Comparison of ENCODE assay signal across 8 mouse cellular contexts in the genomic region with DNA sequence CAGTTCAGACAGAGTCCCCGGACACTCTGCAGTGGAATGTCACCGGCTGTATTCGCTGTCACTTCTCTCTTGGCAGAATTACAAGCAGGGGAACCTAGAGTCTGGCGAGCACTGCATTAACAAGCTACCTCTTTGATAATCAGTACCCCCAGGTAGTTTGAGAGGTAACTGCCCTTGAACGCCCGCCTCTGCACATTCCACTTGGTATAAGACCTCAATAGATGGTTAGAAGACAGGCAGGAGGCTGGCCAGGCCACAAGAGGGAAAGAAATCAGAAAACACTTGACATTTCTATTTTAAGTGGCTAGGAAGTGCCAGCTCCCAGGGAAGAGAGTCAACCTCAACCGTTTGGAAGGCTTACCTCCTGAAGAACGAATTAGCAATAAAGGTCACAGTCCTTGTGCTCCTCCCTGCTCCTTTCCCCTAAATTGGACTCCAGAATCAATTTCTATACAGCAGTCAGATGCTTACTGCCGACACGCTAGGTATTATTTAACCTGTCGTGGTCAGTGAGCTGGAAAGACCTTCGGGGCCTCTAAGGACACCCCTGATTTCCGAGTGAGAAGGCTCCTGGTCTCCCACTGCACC. TPM values are rescaled to one million over a fixed set of nuclear protein-coding genes. Genes with fewer than 3 reads are reported as not detected.
DNase-seq lines count a peak whose midpoint lies in the region; ATAC-seq and TF ChIP-seq lines count a peak whose summit lies in the region.

No protein-coding gene starts in this region.

- H3K4me2 ChIP-seq in hindbrain, embryonic 14.5 days (replicated peaks): peak overlapping the region; percentile 85
- H3K4me2 ChIP-seq in liver, embryonic 12.5 days: peak overlapping the region; percentile 81
- H3K4me2 ChIP-seq in neural tube, embryonic 13.5 days: peak overlapping the region; percentile 71

- no peak for TF ChIP-seq CTCF in cerebellum, adult 2 months (IDR thresholded peaks at IDR 0.05; ENCODE audit: borderline replicate concordance, insufficient read depth, low read depth, low read length)

- H3K36me3 ChIP-seq in hindbrain, embryonic 14.5 days (replicated peaks; ENCODE audit: control insufficient read depth, insufficient read depth): no peaks in the 10 kb centered on the region
- H3K36me3 ChIP-seq in liver, embryonic 12.5 days: no peaks in the 10 kb centered on the region
- H3K36me3 ChIP-seq in neural tube, embryonic 13.5 days: no peaks in the 10 kb centered on the region

- peak overlapping the region; percentile 85 for H3K4me3 ChIP-seq in cerebellum, adult 2 months (replicated peaks; ENCODE audit: insufficient read depth, low read depth, low read length)
- H3K4me3 ChIP-seq in hindbrain, embryonic 14.5 days (replicated peaks; ENCODE audit: low read length): peak overlapping the region; percentile 64
- H3K4me3 ChIP-seq in liver, embryonic 12.5 days: peak overlapping the region; percentile 86
- peak overlapping the region; percentile 80 for H3K4me3 ChIP-seq in neural tube, embryonic 13.5 days

- H3K27ac ChIP-seq in cerebellum, adult 2 months (ENCODE audit: insufficient read depth, low read length): peak overlapping the region; percentile 86
- H3K27ac ChIP-seq in hindbrain, embryonic 14.5 days: peak overlapping the region; percentile 92
- peak overlapping the region; percentile 88 for H3K27ac ChIP-seq in liver, embryonic 12.5 days
- peak overlapping the region; percentile 95 for H3K27ac ChIP-seq in neural tube, embryonic 13.5 days (replicated peaks)

- 17% methylated on average over 13 of the region's 13 CpGs for WGBS in cerebellum, adult 2 months
- WGBS in hindbrain, embryonic 14.5 days: 39% methylated on average over 13 of the region's 13 CpGs
- 44% methylated on average over 13 of the region's 13 CpGs for WGBS in liver, embryonic 12.5 days (ENCODE audit: insufficient replicate concordance)
- 34% methylated on average over 13 of the region's 13 CpGs for WGBS in neural tube, embryonic 13.5 days

- H3K9ac ChIP-seq in hindbrain, embryonic 14.5 days: peak overlapping the region; percentile 92
- peak overlapping the region; percentile 96 for H3K9ac ChIP-seq in liver, embryonic 12.5 days
- H3K9ac ChIP-seq in neural tube, embryonic 13.5 days: peak overlapping the region; percentile 93

- DNase-seq in cerebellum, adult 2 months: peak; percentile 46 to 49
- DNase-seq in cerebellum, adult 11 months: no peak
- DNase-seq in hindbrain, embryonic 14.5 days (ENCODE audit: low spot score): no peak
- no peak for DNase-seq in right cerebral cortex, postnatal 14 days

- no peak for TF ChIP-seq POLR2A in cerebellum, adult 2 months (IDR thresholded peaks at IDR 0.05; ENCODE audit: borderline replicate concordance, insufficient read depth, low read length)

- peak; percentile 7; the same call in 1 of the 2 replicates for ATAC-seq in erythroblast, adult 5-6 weeks (replicated peaks; ENCODE audit: low FRiP score, poor library complexity, severe bottlenecking)
- no peak for ATAC-seq in hindbrain, embryonic 14.5 days (ENCODE audit: low FRiP score)
- ATAC-seq in liver, embryonic 12.5 days: no peak
- no peak for ATAC-seq in neural tube, embryonic 13.5 days (ENCODE audit: low read depth)
- no peak for ATAC-seq in inflammation-experienced regulatory T-cells, adult 6 months

- no peaks in the 10 kb centered on the region for H3K27me3 ChIP-seq in cerebellum, adult 2 months (ENCODE audit: control insufficient read depth, insufficient read depth, low read length)
- H3K27me3 ChIP-seq in hindbrain, embryonic 14.5 days (ENCODE audit: control insufficient read depth, insufficient read depth, low read length): no peaks in the 10 kb centered on the region
- no peaks in the 10 kb centered on the region for H3K27me3 ChIP-seq in liver, embryonic 12.5 days (replicated peaks)
- no peaks in the 10 kb centered on the region for H3K27me3 ChIP-seq in neural tube, embryonic 13.5 days

- H3K9me3 ChIP-seq in hindbrain, embryonic 14.5 days (ENCODE audit: control insufficient read depth, low read length): no peaks in the 10 kb centered on the region
- H3K9me3 ChIP-seq in liver, embryonic 12.5 days (replicated peaks): no peaks in the 10 kb centered on the region
- no peaks in the 10 kb centered on the region for H3K9me3 ChIP-seq in neural tube, embryonic 13.5 days

- H3K4me1 ChIP-seq in cerebellum, adult 2 months (ENCODE audit: control insufficient read depth, insufficient read depth, low read length): peaks cover 3% of the 10 kb centered on the region; the same call in 1 of the 2 replicates
- H3K4me1 ChIP-seq in hindbrain, embryonic 14.5 days (replicated peaks; ENCODE audit: control insufficient read depth, insufficient read depth, low read length): peaks cover 27% of the 10 kb centered on the region
- peaks cover 62% of the 10 kb centered on the region for H3K4me1 ChIP-seq in liver, embryonic 12.5 days
- peaks cover 38% of the 10 kb centered on the region for H3K4me1 ChIP-seq in neural tube, embryonic 13.5 days (replicated peaks)

RNA-seq across cellular contexts. Expression of gene Tmem94, which starts 1.2 kb away (rescaled TPM):
- 54.2 and 57.4 TPM in 2 replicates for polyA plus RNA-seq in cerebellum, adult 2 months (2012; rRNA removed)
- total RNA-seq in erythroblast, adult 5-6 weeks (2015; ENCODE audit: low replicate concordance): 5.6 and 8.5 TPM in 2 replicates
- 8.7 and 13.5 TPM in 2 replicates for total RNA-seq in erythroblast, adult 5-6 weeks (2017; ENCODE audit: low replicate concordance)
- polyA plus RNA-seq in hindbrain, embryonic 14.5 days (2014; fragmentation: Nextera tagmentation; extraction: Ambion mirVana): 17.3 and 20.8 TPM in 2 replicates
- polyA plus RNA-seq in liver, embryonic 12.5 days (2016; fragmentation: Nextera tagmentation; extraction: Ambion mirVana): 16.9 and 17.0 TPM in 2 replicates
- polyA plus RNA-seq in neural tube, embryonic 13.5 days (2015; fragmentation: Nextera tagmentation; extraction: Ambion mirVana): 25.4 and 25.8 TPM in 2 replicates
- polyA plus RNA-seq in inflammation-experienced regulatory T-cells, adult 6 months (2017; shearing (Covaris generic)): 10 to 100 TPM; 10.6 to 12.7 (median 11.5) TPM

RNA-seq across cellular contexts. Expression of gene Caskin2, which starts 47.0 kb away (rescaled TPM):
- polyA plus RNA-seq in cerebellum, adult 2 months (2012; rRNA removed): 16.5 and 17.1 TPM in 2 replicates
- 4.0 and 4.8 TPM in 2 replicates for total RNA-seq in erythroblast, adult 5-6 weeks (2015; ENCODE audit: low replicate concordance)
- 2.0 and 3.1 TPM in 2 replicates for total RNA-seq in erythroblast, adult 5-6 weeks (2017; ENCODE audit: low replicate concordance)
- polyA plus RNA-seq in hindbrain, embryonic 14.5 days (2014; fragmentation: Nextera tagmentation; extraction: Ambion mirVana): 10.7 and 11.0 TPM in 2 replicates
- polyA plus RNA-seq in liver, embryonic 12.5 days (2016; fragmentation: Nextera tagmentation; extraction: Ambion mirVana): 8.3 and 9.2 TPM in 2 replicates
- 13.8 and 15.2 TPM in 2 replicates for polyA plus RNA-seq in neural tube, embryonic 13.5 days (2015; fragmentation: Nextera tagmentation; extraction: Ambion mirVana)
- polyA plus RNA-seq in inflammation-experienced regulatory T-cells, adult 6 months (2017; shearing (Covaris generic)): 1 to 10 TPM in 1 of 3 experiments, under 1 TPM in 2; 0.58 to 1.2 (median 0.87) TPM

RNA-seq across cellular contexts. Expression of gene Tsen54, which starts 48.1 kb away (rescaled TPM):
- polyA plus RNA-seq in cerebellum, adult 2 months (2012; rRNA removed): 21.1 and 25.0 TPM in 2 replicates
- total RNA-seq in erythroblast, adult 5-6 weeks (2015; ENCODE audit: low replicate concordance): 1.7 and 5.6 TPM in 2 replicates
- 1.4 and 2.2 TPM in 2 replicates for total RNA-seq in erythroblast, adult 5-6 weeks (2017; ENCODE audit: low replicate concordance)
- 17.8 and 19.9 TPM in 2 replicates for polyA plus RNA-seq in hindbrain, embryonic 14.5 days (2014; fragmentation: Nextera tagmentation; extraction: Ambion mirVana)
- 23.5 and 25.6 TPM in 2 replicates for polyA plus RNA-seq in liver, embryonic 12.5 days (2016; fragmentation: Nextera tagmentation; extraction: Ambion mirVana)
- polyA plus RNA-seq in neural tube, embryonic 13.5 days (2015; fragmentation: Nextera tagmentation; extraction: Ambion mirVana): 22.7 and 23.4 TPM in 2 replicates
- 10 to 100 TPM in 2 of 3 experiments, 1 to 10 TPM in 1; 9.8 to 13.2 (median 10.8) TPM for polyA plus RNA-seq in inflammation-experienced regulatory T-cells, adult 6 months (2017; shearing (Covaris generic))

RNA-seq across cellular contexts. Expression of gene Llgl2, which starts 57.4 kb away (rescaled TPM):
- polyA plus RNA-seq in cerebellum, adult 2 months (2012; rRNA removed): 1.8 and 2.5 TPM in 2 replicates
- 3.3 and 5.4 TPM in 2 replicates for total RNA-seq in erythroblast, adult 5-6 weeks (2015; ENCODE audit: low replicate concordance)
- total RNA-seq in erythroblast, adult 5-6 weeks (2017; ENCODE audit: low replicate concordance): 0.34 TPM in 1 of 2 replicates, not detected in the other
- polyA plus RNA-seq in hindbrain, embryonic 14.5 days (2014; fragmentation: Nextera tagmentation; extraction: Ambion mirVana): 1.3 and 2.4 TPM in 2 replicates
- 13.4 and 14.3 TPM in 2 replicates for polyA plus RNA-seq in liver, embryonic 12.5 days (2016; fragmentation: Nextera tagmentation; extraction: Ambion mirVana)
- 1.4 and 1.8 TPM in 2 replicates for polyA plus RNA-seq in neural tube, embryonic 13.5 days (2015; fragmentation: Nextera tagmentation; extraction: Ambion mirVana)
- polyA plus RNA-seq in inflammation-experienced regulatory T-cells, adult 6 months (2017; shearing (Covaris generic)): 1 to 10 TPM; 7.0 to 9.7 (median 9.6) TPM

RNA-seq across cellular contexts. Expression of gene Grb2, which starts 58.1 kb away (rescaled TPM):
- polyA plus RNA-seq in cerebellum, adult 2 months (2012; rRNA removed): 132 and 149 TPM in 2 replicates
- 27.4 and 34.4 TPM in 2 replicates for total RNA-seq in erythroblast, adult 5-6 weeks (2015; ENCODE audit: low replicate concordance)
- total RNA-seq in erythroblast, adult 5-6 weeks (2017; ENCODE audit: low replicate concordance): 12.0 and 21.9 TPM in 2 replicates
- 121 and 139 TPM in 2 replicates for polyA plus RNA-seq in hindbrain, embryonic 14.5 days (2014; fragmentation: Nextera tagmentation; extraction: Ambion mirVana)
- polyA plus RNA-seq in liver, embryonic 12.5 days (2016; fragmentation: Nextera tagmentation; extraction: Ambion mirVana): 78.6 and 89.6 TPM in 2 replicates
- polyA plus RNA-seq in neural tube, embryonic 13.5 days (2015; fragmentation: Nextera tagmentation; extraction: Ambion mirVana): 189 and 191 TPM in 2 replicates
- polyA plus RNA-seq in inflammation-experienced regulatory T-cells, adult 6 months (2017; shearing (Covaris generic)): 10 to 100 TPM; 31.7 to 35.5 (median 33.8) TPM

Comparison
In these comparisons a context has a peak if more than half of its experiments do, and no peak if none do; other contexts are left out.
1. DNase-seq: peak in cerebellum, adult 2 months (2 of 2); none in cerebellum, adult 11 months (single experiment), hindbrain, embryonic 14.5 days (single experiment) and right cerebral cortex, postnatal 14 days (single experiment).
2. Peak in every context shown above with its lines, with median percentiles within 50 percentile points of each other: H3K27ac ChIP-seq, H3K4me3 ChIP-seq, H3K4me2 ChIP-seq and H3K9ac ChIP-seq.